In the genomic region with DNA sequence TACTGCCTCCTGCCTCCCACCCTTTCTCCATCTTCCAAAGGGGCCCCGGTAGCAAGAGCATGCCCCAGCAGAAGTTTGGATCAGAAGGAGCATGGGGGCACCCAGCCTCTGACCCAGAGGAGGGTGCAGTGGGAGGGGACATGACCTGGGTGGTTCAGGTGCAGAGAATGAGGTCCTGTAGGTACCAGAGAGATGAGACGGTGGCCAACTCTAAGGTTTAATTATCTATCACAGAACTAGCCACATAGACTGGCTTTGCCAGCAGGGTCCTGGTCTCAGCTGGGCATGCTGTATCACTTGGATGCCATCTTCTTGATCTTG, we compare ENCODE assay signal across 8 mouse cellular contexts. TPM values are rescaled to one million over a fixed set of nuclear protein-coding genes. Genes with fewer than 3 reads are reported as not detected.
DNase-seq lines count a peak whose midpoint lies in the region; ATAC-seq and TF ChIP-seq lines count a peak whose summit lies in the region.

No protein-coding gene starts in this region.

- WGBS in heart, postnatal 0 days = 23% methylated on average over 2 of the region's 2 CpGs
- 35% methylated on average over 2 of the region's 2 CpGs for WGBS in hindbrain, embryonic 15.5 days
- WGBS in midbrain, embryonic 14.5 days = 25% methylated on average over 2 of the region's 2 CpGs

- H3K9me3 ChIP-seq in heart, postnatal 0 days (replicated peaks; ENCODE audit: control insufficient read depth, low read length) = no peaks in the 10 kb centered on the region
- H3K9me3 ChIP-seq in hindbrain, embryonic 15.5 days = no peaks in the 10 kb centered on the region
- H3K9me3 ChIP-seq in midbrain, embryonic 14.5 days (ENCODE audit: control insufficient read depth, low read length) = no peaks in the 10 kb centered on the region

- no peak overlapping the region for H3K27ac ChIP-seq in heart, postnatal 0 days (ENCODE audit: low read depth)
- H3K27ac ChIP-seq in cortical plate, adult 2 months (ENCODE audit: insufficient read depth, low read length) = no peak overlapping the region
- H3K27ac ChIP-seq in hindbrain, embryonic 15.5 days (replicated peaks) = no peak overlapping the region
- H3K27ac ChIP-seq in midbrain, embryonic 14.5 days (replicated peaks; ENCODE audit: low read depth, low read length) = no peak overlapping the region

- H3K27me3 ChIP-seq in heart, postnatal 0 days (ENCODE audit: control insufficient read depth, insufficient read depth, low read length) = 0 out of 2 replicates have a peak, but pooled peaks cover 9% of the 10 kb centered on the region
- H3K27me3 ChIP-seq in hindbrain, embryonic 15.5 days = peaks cover 5% of the 10 kb centered on the region; the same call in 1 of the 2 replicates
- 0 out of 2 replicates have a peak, but pooled peaks cover 7% of the 10 kb centered on the region for H3K27me3 ChIP-seq in midbrain, embryonic 14.5 days (ENCODE audit: control insufficient read depth, insufficient read depth, low read length)

- intact Hi-C loops in heart, postnatal 25 days (cut with DNase I) = no loop called here

- TF ChIP-seq EP300 in heart, postnatal 0 days (IDR thresholded peaks at IDR 0.05; ENCODE audit: low read depth) = no peak

- TF ChIP-seq CTCF in heart, postnatal 0 days (IDR thresholded peaks at IDR 0.05; ENCODE audit: low read depth) = no peak
- no peak for TF ChIP-seq CTCF in cortical plate, adult 2 months (IDR thresholded peaks at IDR 0.05; ENCODE audit: extremely low read depth, insufficient read depth, low read length)

- peaks cover 10% of the 10 kb centered on the region for H3K4me1 ChIP-seq in heart, postnatal 0 days (ENCODE audit: control insufficient read depth, insufficient read depth)
- peaks cover 11% of the 10 kb centered on the region for H3K4me1 ChIP-seq in cortical plate, adult 2 months (ENCODE audit: control insufficient read depth, insufficient read depth, low read length)
- peaks cover 27% of the 10 kb centered on the region for H3K4me1 ChIP-seq in hindbrain, embryonic 15.5 days (replicated peaks)
- H3K4me1 ChIP-seq in midbrain, embryonic 14.5 days (ENCODE audit: control insufficient read depth, insufficient read depth, low read length) = peaks cover 9% of the 10 kb centered on the region

- no peak for DNase-seq in heart, postnatal 0 days (ENCODE audit: low spot score)
- no peak for DNase-seq in heart, postnatal 25 days (ENCODE audit: low spot score)
- DNase-seq in midbrain, embryonic 14.5 days = no peak
- no peak for DNase-seq in right cerebral cortex, postnatal 25 days
- DNase-seq in cerebellum, adult 9-10 months = no peak

- H3K4me3 ChIP-seq in heart, postnatal 0 days (ENCODE audit: low read depth, low read length) = peak overlapping the region; percentile 53
- H3K4me3 ChIP-seq in cortical plate, adult 2 months (ENCODE audit: insufficient read depth, low read length) = peak overlapping the region; percentile 20; the same call in 1 of the 2 replicates
- H3K4me3 ChIP-seq in hindbrain, embryonic 15.5 days = peak overlapping the region; percentile 36; the same call in 1 of the 2 replicates
- no peak overlapping the region for H3K4me3 ChIP-seq in midbrain, embryonic 14.5 days (replicated peaks; ENCODE audit: low read depth, low read length)

- H3K4me2 ChIP-seq in heart, postnatal 0 days (ENCODE audit: low read depth, low read length) = peak overlapping the region; percentile 78
- peak overlapping the region; percentile 54 for H3K4me2 ChIP-seq in hindbrain, embryonic 15.5 days
- peak overlapping the region; percentile 56 for H3K4me2 ChIP-seq in midbrain, embryonic 14.5 days (ENCODE audit: low read length)

- peaks cover 5% of the 10 kb centered on the region for H3K36me3 ChIP-seq in heart, postnatal 0 days (replicated peaks; ENCODE audit: control insufficient read depth, insufficient read depth, low read length)
- H3K36me3 ChIP-seq in hindbrain, embryonic 15.5 days = peaks cover 5% of the 10 kb centered on the region
- peaks cover 5% of the 10 kb centered on the region for H3K36me3 ChIP-seq in midbrain, embryonic 14.5 days (ENCODE audit: control insufficient read depth, insufficient read depth, low read length)

- TF ChIP-seq POLR2A in cortical plate, adult 2 months (IDR thresholded peaks at IDR 0.05; ENCODE audit: extremely low read depth, insufficient read depth, low read length) = no peak

- ATAC-seq in heart, postnatal 0 days (ENCODE audit: insufficient read depth, low read depth) = no peak
- no peak for ATAC-seq in hindbrain, embryonic 15.5 days (ENCODE audit: low FRiP score, low read depth)
- ATAC-seq in midbrain, embryonic 14.5 days (ENCODE audit: low FRiP score, low TSS enrichment) = no peak
- ATAC-seq in erythroid progenitor cell, adult 5-6 weeks (replicated peaks; ENCODE audit: low FRiP score, poor library complexity, severe bottlenecking) = no peak

- 0 out of 2 replicates have a peak overlapping the region, but pooled peaks have one; percentile 58 for H3K9ac ChIP-seq in heart, postnatal 0 days (replicated peaks; ENCODE audit: low read depth, low read length)
- H3K9ac ChIP-seq in hindbrain, embryonic 15.5 days = 0 out of 2 replicates have a peak overlapping the region, but pooled peaks have one; percentile 24
- no peak overlapping the region; the same call in 1 of the 2 replicates for H3K9ac ChIP-seq in midbrain, embryonic 14.5 days (replicated peaks; ENCODE audit: low read length)

RNA-seq across cellular contexts. Expression of gene Smim1, which starts 0.4 kb away (rescaled TPM):
- total RNA-seq in heart, postnatal 0 days (2014; rRNA removed; ENCODE audit: low replicate concordance) = 15.9 and 26.5 TPM in 2 replicates
- polyA plus RNA-seq in heart, postnatal 0 days (2015; fragmentation: Nextera tagmentation; extraction: Ambion mirVana) = 23.8 and 32.6 TPM in 2 replicates
- total RNA-seq in heart, postnatal 25 days (2021) = 1 to 10 TPM; 5.8 to 5.9 TPM
- 21.3 and 23.5 TPM in 2 replicates for polyA plus RNA-seq in cortical plate, adult 2 months (2012; rRNA removed)
- polyA plus RNA-seq in hindbrain, embryonic 15.5 days (2015; fragmentation: Nextera tagmentation; extraction: Ambion mirVana) = 10.8 and 13.6 TPM in 2 replicates
- polyA plus RNA-seq in midbrain, embryonic 14.5 days (2014; fragmentation: Nextera tagmentation; extraction: Ambion mirVana) = 6.3 and 7.7 TPM in 2 replicates
- total RNA-seq in erythroid progenitor cell, adult 5-6 weeks (2015; ENCODE audit: low replicate concordance) = 62.0 and 72.9 TPM in 2 replicates
- total RNA-seq in erythroid progenitor cell, adult 5-6 weeks (2017; ENCODE audit: low replicate concordance) = 26.7 and 39.6 TPM in 2 replicates

RNA-seq across cellular contexts. Expression of gene Lrrc47, which starts 14.9 kb away (rescaled TPM):
- total RNA-seq in heart, postnatal 0 days (2014; rRNA removed; ENCODE audit: low replicate concordance) = 13.4 and 18.0 TPM in 2 replicates
- 11.1 and 12.2 TPM in 2 replicates for polyA plus RNA-seq in heart, postnatal 0 days (2015; fragmentation: Nextera tagmentation; extraction: Ambion mirVana)
- total RNA-seq in heart, postnatal 25 days (2021) = 10 to 100 TPM; 28.3 to 30.2 TPM
- 49.4 and 50.3 TPM in 2 replicates for polyA plus RNA-seq in cortical plate, adult 2 months (2012; rRNA removed)
- polyA plus RNA-seq in hindbrain, embryonic 15.5 days (2015; fragmentation: Nextera tagmentation; extraction: Ambion mirVana) = 21.3 and 22.0 TPM in 2 replicates
- polyA plus RNA-seq in midbrain, embryonic 14.5 days (2014; fragmentation: Nextera tagmentation; extraction: Ambion mirVana) = 12.7 and 13.5 TPM in 2 replicates
- total RNA-seq in erythroid progenitor cell, adult 5-6 weeks (2015; ENCODE audit: low replicate concordance) = 11.5 and 13.8 TPM in 2 replicates
- total RNA-seq in erythroid progenitor cell, adult 5-6 weeks (2017; ENCODE audit: low replicate concordance) = 53.3 and 61.0 TPM in 2 replicates

RNA-seq across cellular contexts. Expression of gene Ccdc27, which starts 16.1 kb away (rescaled TPM):
- total RNA-seq in heart, postnatal 0 days (2014; rRNA removed; ENCODE audit: low replicate concordance) = not detected in 2 replicates
- polyA plus RNA-seq in heart, postnatal 0 days (2015; fragmentation: Nextera tagmentation; extraction: Ambion mirVana) = not detected in 2 replicates
- not detected for total RNA-seq in heart, postnatal 25 days (2021)
- 0.04 TPM in 1 of 2 replicates, not detected in the other for polyA plus RNA-seq in cortical plate, adult 2 months (2012; rRNA removed)
- polyA plus RNA-seq in hindbrain, embryonic 15.5 days (2015; fragmentation: Nextera tagmentation; extraction: Ambion mirVana) = not detected in 2 replicates
- polyA plus RNA-seq in midbrain, embryonic 14.5 days (2014; fragmentation: Nextera tagmentation; extraction: Ambion mirVana) = not detected in 2 replicates
- total RNA-seq in erythroid progenitor cell, adult 5-6 weeks (2015; ENCODE audit: low replicate concordance) = not detected in 2 replicates
- not detected in 2 replicates for total RNA-seq in erythroid progenitor cell, adult 5-6 weeks (2017; ENCODE audit: low replicate concordance)

RNA-seq across cellular contexts. Expression of gene Cep104, which starts 51.4 kb away (rescaled TPM):
- 9.2 and 13.4 TPM in 2 replicates for total RNA-seq in heart, postnatal 0 days (2014; rRNA removed; ENCODE audit: low replicate concordance)
- 10.0 and 11.3 TPM in 2 replicates for polyA plus RNA-seq in heart, postnatal 0 days (2015; fragmentation: Nextera tagmentation; extraction: Ambion mirVana)
- total RNA-seq in heart, postnatal 25 days (2021) = 10 to 100 TPM; 26.0 to 27.9 TPM
- polyA plus RNA-seq in cortical plate, adult 2 months (2012; rRNA removed) = 19.8 and 21.9 TPM in 2 replicates
- 19.8 and 20.3 TPM in 2 replicates for polyA plus RNA-seq in hindbrain, embryonic 15.5 days (2015; fragmentation: Nextera tagmentation; extraction: Ambion mirVana)
- polyA plus RNA-seq in midbrain, embryonic 14.5 days (2014; fragmentation: Nextera tagmentation; extraction: Ambion mirVana) = 15.3 and 19.7 TPM in 2 replicates
- total RNA-seq in erythroid progenitor cell, adult 5-6 weeks (2015; ENCODE audit: low replicate concordance) = 5.0 and 7.9 TPM in 2 replicates
- 11.6 and 13.8 TPM in 2 replicates for total RNA-seq in erythroid progenitor cell, adult 5-6 weeks (2017; ENCODE audit: low replicate concordance)

RNA-seq across cellular contexts. Expression of gene Dffb, which starts 51.5 kb away (rescaled TPM):
- 3.0 and 10.2 TPM in 2 replicates for total RNA-seq in heart, postnatal 0 days (2014; rRNA removed; ENCODE audit: low replicate concordance)
- 4.2 and 4.3 TPM in 2 replicates for polyA plus RNA-seq in heart, postnatal 0 days (2015; fragmentation: Nextera tagmentation; extraction: Ambion mirVana)
- 1 to 10 TPM; 2.5 to 3.7 TPM for total RNA-seq in heart, postnatal 25 days (2021)
- 21.9 and 22.6 TPM in 2 replicates for polyA plus RNA-seq in cortical plate, adult 2 months (2012; rRNA removed)
- 8.3 and 10.2 TPM in 2 replicates for polyA plus RNA-seq in hindbrain, embryonic 15.5 days (2015; fragmentation: Nextera tagmentation; extraction: Ambion mirVana)
- 7.9 and 9.1 TPM in 2 replicates for polyA plus RNA-seq in midbrain, embryonic 14.5 days (2014; fragmentation: Nextera tagmentation; extraction: Ambion mirVana)
- 5.0 and 10.8 TPM in 2 replicates for total RNA-seq in erythroid progenitor cell, adult 5-6 weeks (2015; ENCODE audit: low replicate concordance)
- 3.3 and 7.1 TPM in 2 replicates for total RNA-seq in erythroid progenitor cell, adult 5-6 weeks (2017; ENCODE audit: low replicate concordance)
